ENCODE assay signal across 8 mouse cellular contexts in the genomic region with DNA sequence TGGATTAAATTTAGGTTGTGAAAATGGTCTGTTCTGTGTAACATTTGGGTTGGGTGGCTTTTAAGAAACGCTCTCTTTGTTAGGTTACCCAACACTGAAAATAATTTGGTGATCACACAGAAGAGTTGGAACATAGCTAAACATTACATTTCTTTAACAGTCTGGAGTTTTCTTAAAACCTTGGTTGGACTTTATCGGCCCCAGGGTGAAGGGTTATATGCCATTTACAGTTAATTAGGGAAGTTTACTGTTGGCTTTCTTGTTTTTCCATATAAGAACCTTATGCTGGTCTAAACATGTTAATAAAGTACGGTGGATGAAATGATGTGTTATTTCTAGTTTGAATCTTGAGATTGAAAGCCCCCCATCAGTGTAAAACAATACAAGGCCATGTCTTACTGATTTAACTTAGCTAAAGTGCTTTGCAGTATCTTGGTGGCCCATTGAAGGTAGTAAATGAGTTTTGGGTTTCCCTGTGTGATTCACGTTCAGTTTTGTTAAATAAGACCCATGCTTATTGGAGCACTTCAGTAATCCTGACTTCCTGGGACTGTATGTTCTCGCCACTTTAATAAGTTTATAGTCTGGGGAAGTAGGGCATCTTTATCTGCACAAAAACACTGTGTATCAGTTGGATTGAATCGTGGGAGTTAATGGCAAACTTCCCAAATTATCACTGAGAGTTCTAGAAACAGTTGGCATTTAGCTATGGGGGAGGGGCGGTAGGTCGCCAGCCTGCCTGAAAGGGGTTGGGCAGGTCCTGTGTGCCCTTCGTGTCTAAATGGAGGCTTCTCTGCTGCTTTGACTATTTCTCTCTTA. TPM values are rescaled to one million over a fixed set of nuclear protein-coding genes. Genes with fewer than 3 reads are reported as not detected.
DNase-seq lines count a peak whose midpoint lies in the region; ATAC-seq and TF ChIP-seq lines count a peak whose summit lies in the region.

No protein-coding gene starts in this region.

- peak overlapping the region; percentile 94 for H3K27ac ChIP-seq in gastrocnemius, adult 2 months
- no peak overlapping the region for H3K27ac ChIP-seq in intestine, embryonic 16.5 days (ENCODE audit: low read length)
- peak overlapping the region; percentile 98 for H3K27ac ChIP-seq in liver, embryonic 11.5 days (ENCODE audit: low read depth, low read length)
- H3K27ac ChIP-seq in neural tube, embryonic 13.5 days (replicated peaks): peak overlapping the region; percentile 100

- peak overlapping the region; percentile 67 for H3K4me2 ChIP-seq in intestine, embryonic 16.5 days (ENCODE audit: low read depth, low read length)
- H3K4me2 ChIP-seq in liver, embryonic 11.5 days: peak overlapping the region; percentile 85
- peak overlapping the region; percentile 72 for H3K4me2 ChIP-seq in neural tube, embryonic 13.5 days

- intact Hi-C loops in gastrocnemius, adult 2 months (cut with DNase I): loop anchor here (2.0 to 10.0 kb wide), 7 partner anchors 69 to 1421 kb away; no protein-coding TSS in a partner anchor

- 11% methylated on average over 9 of the region's 9 CpGs for WGBS in intestine, embryonic 16.5 days
- 4% methylated on average over 9 of the region's 9 CpGs for WGBS in liver, embryonic 11.5 days
- 4% methylated on average over 9 of the region's 9 CpGs for WGBS in neural tube, embryonic 13.5 days

- peak overlapping the region; percentile 98 for H3K9ac ChIP-seq in intestine, embryonic 16.5 days (ENCODE audit: low read depth, low read length)
- peak overlapping the region; percentile 96 for H3K9ac ChIP-seq in liver, embryonic 11.5 days (ENCODE audit: low read depth, low read length)
- peak overlapping the region; percentile 96 for H3K9ac ChIP-seq in neural tube, embryonic 13.5 days

- peak; percentile 23 to 54 for DNase-seq in lung, adult 18-20 months
- no peak for DNase-seq in lung, postnatal 4 days
- DNase-seq in cerebellum, adult 11-12 months: peak; percentile 51
- peak; percentile 52 for DNase-seq in gastrocnemius, adult 2 months
- no peak for DNase-seq in liver, embryonic 11.5 days (ENCODE audit: low spot score)
- DNase-seq in MN1 (ENCODE audit: low spot score): no peak

- H3K36me3 ChIP-seq in intestine, embryonic 16.5 days (ENCODE audit: control insufficient read depth, insufficient read depth, low read length): no peaks in the 10 kb centered on the region
- H3K36me3 ChIP-seq in liver, embryonic 11.5 days (ENCODE audit: control insufficient read depth, insufficient read depth, low read length): no peaks in the 10 kb centered on the region; the same call in 1 of the 2 replicates
- H3K36me3 ChIP-seq in neural tube, embryonic 13.5 days: no peaks in the 10 kb centered on the region

- no peak for TF ChIP-seq CTCF in gastrocnemius, adult 2 months (IDR thresholded peaks at IDR 0.05)

- peaks cover 16% of the 10 kb centered on the region for H3K4me1 ChIP-seq in intestine, embryonic 16.5 days (ENCODE audit: control insufficient read depth, insufficient read depth, low read length)
- peaks cover 42% of the 10 kb centered on the region for H3K4me1 ChIP-seq in liver, embryonic 11.5 days (replicated peaks; ENCODE audit: control insufficient read depth, insufficient read depth, low read length)
- peaks cover 53% of the 10 kb centered on the region for H3K4me1 ChIP-seq in neural tube, embryonic 13.5 days (replicated peaks)

- no peaks in the 10 kb centered on the region for H3K9me3 ChIP-seq in intestine, embryonic 16.5 days (ENCODE audit: control insufficient read depth, low read length)
- no peaks in the 10 kb centered on the region for H3K9me3 ChIP-seq in liver, embryonic 11.5 days (ENCODE audit: control insufficient read depth, low read length)
- no peaks in the 10 kb centered on the region for H3K9me3 ChIP-seq in neural tube, embryonic 13.5 days

- ATAC-seq in intestine, embryonic 16.5 days: no peak
- no peak for ATAC-seq in liver, embryonic 11.5 days (replicated peaks; ENCODE audit: low FRiP score)
- no peak for ATAC-seq in neural tube, embryonic 13.5 days (ENCODE audit: low read depth)

- peak overlapping the region; percentile 97 for H3K4me3 ChIP-seq in gastrocnemius, adult 2 months
- peak overlapping the region; percentile 92 for H3K4me3 ChIP-seq in intestine, embryonic 16.5 days (ENCODE audit: low read length)
- peak overlapping the region; percentile 86 for H3K4me3 ChIP-seq in liver, embryonic 11.5 days (ENCODE audit: low read depth, low read length)
- peak overlapping the region; percentile 92 for H3K4me3 ChIP-seq in neural tube, embryonic 13.5 days

- H3K27me3 ChIP-seq in intestine, embryonic 16.5 days (replicated peaks; ENCODE audit: control insufficient read depth, insufficient read depth, low read length): no peaks in the 10 kb centered on the region
- no peaks in the 10 kb centered on the region for H3K27me3 ChIP-seq in liver, embryonic 11.5 days (replicated peaks; ENCODE audit: control insufficient read depth, insufficient read depth, low read length)
- no peaks in the 10 kb centered on the region for H3K27me3 ChIP-seq in neural tube, embryonic 13.5 days

RNA-seq across cellular contexts. Expression of gene Tbl1xr1, which starts 1.4 kb away (rescaled TPM):
- 10 to 100 TPM; 53.6 to 66.5 TPM for total RNA-seq in gastrocnemius, adult 2 months (2021)
- 9.5 and 10.3 TPM in 2 replicates for polyA plus RNA-seq in intestine, embryonic 16.5 days (2015; fragmentation: Nextera tagmentation; extraction: Ambion mirVana)
- polyA plus RNA-seq in liver, embryonic 11.5 days (2014; fragmentation: Nextera tagmentation; extraction: Ambion mirVana): 19.6 and 21.2 TPM in 2 replicates
- 20.7 and 20.8 TPM in 2 replicates for polyA plus RNA-seq in neural tube, embryonic 13.5 days (2015; fragmentation: Nextera tagmentation; extraction: Ambion mirVana)

Comparison
In these comparisons a context has a peak if more than half of its experiments do, and no peak if none do; other contexts are left out.
1. DNase-seq: peak in lung, adult 18-20 months (2 of 2), cerebellum, adult 11-12 months (single experiment) and gastrocnemius, adult 2 months (single experiment); none in lung, postnatal 4 days (0 of 2), liver, embryonic 11.5 days (single experiment) and MN1 (single experiment).
2. Peak in every context shown above with its lines, with median percentiles within 50 percentile points of each other: H3K4me3 ChIP-seq, H3K4me2 ChIP-seq and H3K9ac ChIP-seq.